Mouse (Mus musculus) C2C12 (cell line): Measurements from ENCODE around the gene Pcdh9.

Experiments used
- CEBPB ChIP-seq: IDR thresholded peaks from one replicate; pipeline ENCODE4 v1.6.1; 2011; ENCODE audit warnings: low read depth, mild to moderate bottlenecking, control low read depth, moderate library complexity
- CTCF ChIP-seq: IDR thresholded peaks from one replicate; pipeline ENCODE4 v1.5.1; 2011; ENCODE audit not compliant: control insufficient read depth, insufficient read depth, insufficient read length
- FOSL1 ChIP-seq: IDR thresholded peaks from one replicate; pipeline ENCODE4 v1.8.0; 2011; ENCODE audit warnings: mild to moderate bottlenecking, low read length; ENCODE audit not compliant: poor library complexity, insufficient read depth, severe bottlenecking
- MAX ChIP-seq: IDR thresholded peaks from one replicate; pipeline ENCODE4 v1.6.1; 2011; ENCODE audit warnings: mild to moderate bottlenecking, control low read depth
- USF1 ChIP-seq: IDR thresholded peaks from one replicate; pipeline ENCODE4 v1.6.1; 2011; ENCODE audit warnings: low read depth, mild to moderate bottlenecking, control low read depth, moderate library complexity

- TF ChIP-seq CTCF (no peak), USF1 (no peak), MAX (no peak), CEBPB (no peak), FOSL1 (no peak)
Measured at GRCm38 (mm10) chr14:93329247-93329646, 561.2 kb downstream of the Pcdh9 start.
